ENCODE assay signal across 8 mouse cellular contexts in the genomic region with DNA sequence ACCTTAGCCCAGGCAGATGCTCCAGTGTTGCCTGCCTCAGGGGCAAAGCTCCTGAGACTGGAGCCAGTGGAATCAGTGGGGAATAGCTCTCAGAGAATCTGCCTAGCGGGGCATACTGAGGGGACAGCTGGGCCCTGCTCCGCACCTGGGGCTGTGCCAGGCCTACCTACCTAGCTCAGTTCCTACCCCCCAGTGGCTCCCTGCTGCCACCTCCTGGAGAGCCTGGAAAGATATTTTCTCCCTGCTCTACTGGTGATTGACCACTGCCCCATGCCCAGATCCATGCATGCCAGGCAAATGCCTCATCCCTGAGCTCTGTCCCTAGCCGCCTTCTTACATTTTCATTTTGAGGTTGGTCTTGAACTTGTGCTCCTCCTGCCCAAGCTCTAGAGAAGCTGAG. TPM values are rescaled to one million over a fixed set of nuclear protein-coding genes. Genes with fewer than 3 reads are reported as not detected.
DNase-seq lines count a peak whose midpoint lies in the region; ATAC-seq and TF ChIP-seq lines count a peak whose summit lies in the region.

No protein-coding gene starts in this region.

- TF ChIP-seq POLR2A in spleen, adult 2 months (IDR thresholded peaks at IDR 0.05; ENCODE audit: low read depth, low read length), result no peak

- no peak overlapping the region for H3K27ac ChIP-seq in neural tube, embryonic 13.5 days (replicated peaks)
- H3K27ac ChIP-seq in neural tube, embryonic 15.5 days (replicated peaks), result no peak overlapping the region
- H3K27ac ChIP-seq in embryonic facial prominence, embryonic 11.5 days (replicated peaks; ENCODE audit: low read depth, low read length), result no peak overlapping the region
- H3K27ac ChIP-seq in kidney, embryonic 14.5 days (ENCODE audit: low read depth, low read length), result no peak overlapping the region
- no peak overlapping the region for H3K27ac ChIP-seq in liver, postnatal 0 days (ENCODE audit: low read depth)
- H3K27ac ChIP-seq in spleen, adult 2 months (ENCODE audit: insufficient read depth, low read length), result no peak overlapping the region

- no peaks in the 10 kb centered on the region for H3K9me3 ChIP-seq in neural tube, embryonic 13.5 days
- H3K9me3 ChIP-seq in neural tube, embryonic 15.5 days (replicated peaks), result no peaks in the 10 kb centered on the region
- H3K9me3 ChIP-seq in embryonic facial prominence, embryonic 11.5 days (replicated peaks; ENCODE audit: control insufficient read depth, low read length), result no peaks in the 10 kb centered on the region
- H3K9me3 ChIP-seq in kidney, embryonic 14.5 days (ENCODE audit: control insufficient read depth, low read length), result no peaks in the 10 kb centered on the region
- H3K9me3 ChIP-seq in liver, postnatal 0 days (ENCODE audit: low read length), result no peaks in the 10 kb centered on the region

- TF ChIP-seq EP300 in liver, postnatal 0 days (IDR thresholded peaks at IDR 0.05; ENCODE audit: low read depth), result no peak

- no peaks in the 10 kb centered on the region for H3K27me3 ChIP-seq in neural tube, embryonic 13.5 days
- no peaks in the 10 kb centered on the region for H3K27me3 ChIP-seq in neural tube, embryonic 15.5 days (replicated peaks)
- no peaks in the 10 kb centered on the region for H3K27me3 ChIP-seq in embryonic facial prominence, embryonic 11.5 days (ENCODE audit: control insufficient read depth, insufficient read depth, low read length)
- H3K27me3 ChIP-seq in kidney, embryonic 14.5 days (ENCODE audit: control insufficient read depth, insufficient read depth, low read length), result no peaks in the 10 kb centered on the region
- H3K27me3 ChIP-seq in liver, postnatal 0 days (ENCODE audit: insufficient read depth, low read length), result no peaks in the 10 kb centered on the region
- no peaks in the 10 kb centered on the region for H3K27me3 ChIP-seq in spleen, adult 2 months (ENCODE audit: control insufficient read depth, insufficient read depth, low read length)

- TF ChIP-seq CTCF in liver, postnatal 0 days (IDR thresholded peaks at IDR 0.05; ENCODE audit: low read depth), result peak; percentile 88
- TF ChIP-seq CTCF in spleen, adult 2 months (IDR thresholded peaks at IDR 0.05; ENCODE audit: extremely low read depth, insufficient read depth, insufficient read length, insufficient replicate concordance), result peak; percentile 49; the same call in 1 of the 2 replicates

- no peak overlapping the region for H3K4me2 ChIP-seq in neural tube, embryonic 13.5 days
- H3K4me2 ChIP-seq in neural tube, embryonic 15.5 days, result no peak overlapping the region
- H3K4me2 ChIP-seq in embryonic facial prominence, embryonic 11.5 days (ENCODE audit: low read depth, low read length), result no peak overlapping the region
- no peak overlapping the region for H3K4me2 ChIP-seq in kidney, embryonic 14.5 days (replicated peaks; ENCODE audit: low read depth, low read length)
- H3K4me2 ChIP-seq in liver, postnatal 0 days (ENCODE audit: low read depth, low read length), result no peak overlapping the region

- 55% methylated on average over 3 of the region's 3 CpGs for WGBS in neural tube, embryonic 13.5 days
- WGBS in neural tube, embryonic 15.5 days, result 36% methylated on average over 3 of the region's 3 CpGs
- WGBS in embryonic facial prominence, embryonic 11.5 days, result 60% methylated on average over 3 of the region's 3 CpGs
- 80% methylated on average over 3 of the region's 3 CpGs for WGBS in kidney, embryonic 14.5 days
- 76% methylated on average over 3 of the region's 3 CpGs for WGBS in liver, postnatal 0 days (ENCODE audit: insufficient replicate concordance)
- 76% methylated on average over 3 of the region's 3 CpGs for WGBS in spleen, adult 2 months

- H3K36me3 ChIP-seq in neural tube, embryonic 13.5 days, result no peaks in the 10 kb centered on the region; the same call in 1 of the 2 replicates
- H3K36me3 ChIP-seq in neural tube, embryonic 15.5 days, result no peaks in the 10 kb centered on the region
- no peaks in the 10 kb centered on the region for H3K36me3 ChIP-seq in embryonic facial prominence, embryonic 11.5 days (replicated peaks; ENCODE audit: control insufficient read depth, insufficient read depth, low read depth, low read length)
- H3K36me3 ChIP-seq in kidney, embryonic 14.5 days (ENCODE audit: control insufficient read depth, insufficient read depth, low read length), result peaks cover 6% of the 10 kb centered on the region; the same call in 1 of the 2 replicates
- H3K36me3 ChIP-seq in liver, postnatal 0 days (replicated peaks; ENCODE audit: insufficient read depth, low read length), result peaks cover 58% of the 10 kb centered on the region
- H3K36me3 ChIP-seq in spleen, adult 2 months (ENCODE audit: control insufficient read depth, insufficient read depth, low read length), result no peaks in the 10 kb centered on the region

- peak; percentile 35 for DNase-seq in CD4-positive, CD25-positive, alpha-beta regulatory T cell, adult 2 months (ENCODE audit: low read depth, low spot score)
- peak; percentile 58 for DNase-seq in embryonic facial prominence, embryonic 11.5 days (ENCODE audit: low spot score)
- peak; percentile 83 for DNase-seq in liver, postnatal 0 days
- DNase-seq in spleen, adult 2 months (ENCODE audit: low read depth in 1 of 2, low spot score in 2 of 2), result peak in 1 of 2 experiments; percentile 41

- ATAC-seq in CD4-positive, CD25-positive, alpha-beta regulatory T cell, adult 4 months, result no peak
- ATAC-seq in neural tube, embryonic 13.5 days (ENCODE audit: low read depth), result peak; percentile 26; the same call in 1 of the 2 replicates
- ATAC-seq in neural tube, embryonic 15.5 days (ENCODE audit: low FRiP score), result no peak
- ATAC-seq in embryonic facial prominence, embryonic 11.5 days (replicated peaks; ENCODE audit: insufficient number of reproducible peaks, low FRiP score, low TSS enrichment, low read depth), result no peak
- ATAC-seq in kidney, embryonic 14.5 days (ENCODE audit: low FRiP score, low TSS enrichment), result 0 out of 2 replicates have a peak, but pooled peaks have one; percentile 28
- ATAC-seq in liver, postnatal 0 days, result peak; percentile 73

- peaks cover 40% of the 10 kb centered on the region for H3K4me1 ChIP-seq in neural tube, embryonic 13.5 days (replicated peaks)
- peaks cover 12% of the 10 kb centered on the region; the same call in 1 of the 2 replicates for H3K4me1 ChIP-seq in neural tube, embryonic 15.5 days
- no peaks in the 10 kb centered on the region for H3K4me1 ChIP-seq in embryonic facial prominence, embryonic 11.5 days (ENCODE audit: control insufficient read depth, insufficient read depth, low read length)
- H3K4me1 ChIP-seq in kidney, embryonic 14.5 days (ENCODE audit: control insufficient read depth, insufficient read depth, low read length), result no peaks in the 10 kb centered on the region
- peaks cover 2% of the 10 kb centered on the region; the same call in 1 of the 2 replicates for H3K4me1 ChIP-seq in liver, postnatal 0 days (ENCODE audit: insufficient read depth)
- H3K4me1 ChIP-seq in spleen, adult 2 months (ENCODE audit: control insufficient read depth, insufficient read depth, insufficient read length), result no peaks in the 10 kb centered on the region

- no peak overlapping the region for H3K9ac ChIP-seq in neural tube, embryonic 13.5 days
- H3K9ac ChIP-seq in neural tube, embryonic 15.5 days (replicated peaks), result no peak overlapping the region
- no peak overlapping the region for H3K9ac ChIP-seq in embryonic facial prominence, embryonic 11.5 days (replicated peaks; ENCODE audit: low read length)
- no peak overlapping the region for H3K9ac ChIP-seq in kidney, embryonic 14.5 days (ENCODE audit: low read depth, low read length)
- H3K9ac ChIP-seq in liver, postnatal 0 days (replicated peaks), result no peak overlapping the region

- no peak overlapping the region for H3K4me3 ChIP-seq in neural tube, embryonic 13.5 days
- no peak overlapping the region for H3K4me3 ChIP-seq in neural tube, embryonic 15.5 days (replicated peaks)
- H3K4me3 ChIP-seq in embryonic facial prominence, embryonic 11.5 days (ENCODE audit: low read depth, low read length), result no peak overlapping the region
- no peak overlapping the region for H3K4me3 ChIP-seq in kidney, embryonic 14.5 days (ENCODE audit: low read length)
- no peak overlapping the region for H3K4me3 ChIP-seq in liver, postnatal 0 days (ENCODE audit: low read depth, low read length)
- no peak overlapping the region for H3K4me3 ChIP-seq in spleen, adult 2 months (ENCODE audit: extremely low read depth, insufficient read depth, insufficient read length)

RNA-seq across cellular contexts. Expression of gene Ccdc24, which starts 13.6 kb away (rescaled TPM):
- polyA plus RNA-seq in CD4-positive, CD25-positive, alpha-beta regulatory T cell, adult 4 months (2017; shearing (Covaris generic)), result not detected
- 1.7 and 2.5 TPM in 2 replicates for polyA plus RNA-seq in neural tube, embryonic 13.5 days (2015; fragmentation: Nextera tagmentation; extraction: Ambion mirVana)
- 1.4 and 1.6 TPM in 2 replicates for polyA plus RNA-seq in neural tube, embryonic 15.5 days (2015; fragmentation: Nextera tagmentation; extraction: Ambion mirVana)
- polyA plus RNA-seq in embryonic facial prominence, embryonic 11.5 days (2014; fragmentation: Nextera tagmentation; extraction: Ambion mirVana), result 0.86 and 1.6 TPM in 2 replicates
- polyA plus RNA-seq in kidney, embryonic 14.5 days (2014; fragmentation: Nextera tagmentation; extraction: Ambion mirVana), result 1.8 and 2.0 TPM in 2 replicates
- 0.15 and 0.34 TPM in 2 replicates for polyA plus RNA-seq in liver, postnatal 0 days (2015; fragmentation: Nextera tagmentation; extraction: Ambion mirVana)
- polyA plus RNA-seq in spleen, adult 2 months (2012; rRNA removed), result 0.53 and 0.92 TPM in 2 replicates

RNA-seq across cellular contexts. Expression of gene Slc6a9, which starts 24.5 kb away (rescaled TPM):
- polyA plus RNA-seq in CD4-positive, CD25-positive, alpha-beta regulatory T cell, adult 4 months (2017; shearing (Covaris generic)), result 1 to 10 TPM in 1 of 2 experiments, not detected in 1; 1.0 TPM
- 29.1 and 31.1 TPM in 2 replicates for polyA plus RNA-seq in neural tube, embryonic 13.5 days (2015; fragmentation: Nextera tagmentation; extraction: Ambion mirVana)
- 51.5 and 52.5 TPM in 2 replicates for polyA plus RNA-seq in neural tube, embryonic 15.5 days (2015; fragmentation: Nextera tagmentation; extraction: Ambion mirVana)
- 5.3 and 5.9 TPM in 2 replicates for polyA plus RNA-seq in embryonic facial prominence, embryonic 11.5 days (2014; fragmentation: Nextera tagmentation; extraction: Ambion mirVana)
- 9.4 and 11.0 TPM in 2 replicates for polyA plus RNA-seq in kidney, embryonic 14.5 days (2014; fragmentation: Nextera tagmentation; extraction: Ambion mirVana)
- polyA plus RNA-seq in liver, postnatal 0 days (2015; fragmentation: Nextera tagmentation; extraction: Ambion mirVana), result 16.0 and 19.5 TPM in 2 replicates
- 54.1 and 68.5 TPM in 2 replicates for polyA plus RNA-seq in spleen, adult 2 months (2012; rRNA removed)

RNA-seq across cellular contexts. Expression of gene B4galt2, which starts 24.5 kb away (rescaled TPM):
- polyA plus RNA-seq in CD4-positive, CD25-positive, alpha-beta regulatory T cell, adult 4 months (2017; shearing (Covaris generic)), result not detected
- polyA plus RNA-seq in neural tube, embryonic 13.5 days (2015; fragmentation: Nextera tagmentation; extraction: Ambion mirVana), result 43.7 and 45.5 TPM in 2 replicates
- 49.6 and 58.6 TPM in 2 replicates for polyA plus RNA-seq in neural tube, embryonic 15.5 days (2015; fragmentation: Nextera tagmentation; extraction: Ambion mirVana)
- 24.9 and 26.5 TPM in 2 replicates for polyA plus RNA-seq in embryonic facial prominence, embryonic 11.5 days (2014; fragmentation: Nextera tagmentation; extraction: Ambion mirVana)
- polyA plus RNA-seq in kidney, embryonic 14.5 days (2014; fragmentation: Nextera tagmentation; extraction: Ambion mirVana), result 30.9 and 31.5 TPM in 2 replicates
- polyA plus RNA-seq in liver, postnatal 0 days (2015; fragmentation: Nextera tagmentation; extraction: Ambion mirVana), result 0.63 and 0.67 TPM in 2 replicates
- 6.5 and 7.6 TPM in 2 replicates for polyA plus RNA-seq in spleen, adult 2 months (2012; rRNA removed)

RNA-seq across cellular contexts. Expression of gene Atp6v0b, which starts 28.3 kb away (rescaled TPM):
- polyA plus RNA-seq in CD4-positive, CD25-positive, alpha-beta regulatory T cell, adult 4 months (2017; shearing (Covaris generic)), result 10 to 100 TPM; 91.3 to 92.4 TPM
- polyA plus RNA-seq in neural tube, embryonic 13.5 days (2015; fragmentation: Nextera tagmentation; extraction: Ambion mirVana), result 442 and 475 TPM in 2 replicates
- polyA plus RNA-seq in neural tube, embryonic 15.5 days (2015; fragmentation: Nextera tagmentation; extraction: Ambion mirVana), result 544 and 626 TPM in 2 replicates
- polyA plus RNA-seq in embryonic facial prominence, embryonic 11.5 days (2014; fragmentation: Nextera tagmentation; extraction: Ambion mirVana), result 154 and 177 TPM in 2 replicates
- polyA plus RNA-seq in kidney, embryonic 14.5 days (2014; fragmentation: Nextera tagmentation; extraction: Ambion mirVana), result 182 and 213 TPM in 2 replicates
- polyA plus RNA-seq in liver, postnatal 0 days (2015; fragmentation: Nextera tagmentation; extraction: Ambion mirVana), result 149 and 164 TPM in 2 replicates
- 382 and 485 TPM in 2 replicates for polyA plus RNA-seq in spleen, adult 2 months (2012; rRNA removed)

RNA-seq across cellular contexts. Expression of gene Dph2, which starts 33.0 kb away (rescaled TPM):
- 10 to 100 TPM; 33.3 to 40.3 TPM for polyA plus RNA-seq in CD4-positive, CD25-positive, alpha-beta regulatory T cell, adult 4 months (2017; shearing (Covaris generic))
- 21.3 and 22.0 TPM in 2 replicates for polyA plus RNA-seq in neural tube, embryonic 13.5 days (2015; fragmentation: Nextera tagmentation; extraction: Ambion mirVana)
- 21.3 and 21.8 TPM in 2 replicates for polyA plus RNA-seq in neural tube, embryonic 15.5 days (2015; fragmentation: Nextera tagmentation; extraction: Ambion mirVana)
- polyA plus RNA-seq in embryonic facial prominence, embryonic 11.5 days (2014; fragmentation: Nextera tagmentation; extraction: Ambion mirVana), result 20.8 and 23.8 TPM in 2 replicates
- 19.1 and 22.0 TPM in 2 replicates for polyA plus RNA-seq in kidney, embryonic 14.5 days (2014; fragmentation: Nextera tagmentation; extraction: Ambion mirVana)
- polyA plus RNA-seq in liver, postnatal 0 days (2015; fragmentation: Nextera tagmentation; extraction: Ambion mirVana), result 3.5 and 4.5 TPM in 2 replicates
- polyA plus RNA-seq in spleen, adult 2 months (2012; rRNA removed), result 20.9 and 26.4 TPM in 2 replicates

Comparison
In these comparisons a context has a peak if more than half of its experiments do, and no peak if none do; other contexts are left out.
1. ATAC-seq: peak in neural tube, embryonic 13.5 days (single experiment), kidney, embryonic 14.5 days (single experiment) and liver, postnatal 0 days (single experiment); none in CD4-positive, CD25-positive, alpha-beta regulatory T cell, adult 4 months (single experiment), neural tube, embryonic 15.5 days (single experiment) and embryonic facial prominence, embryonic 11.5 days (single experiment).